Mouse (Mus musculus) embryo, embryonic 11 days (tissue): Measurements from ENCODE around the gene Akap9.
"Not testable (repeated sequence)": the region's sequence is repeated elsewhere in the genome, so short reads cannot be mapped to it uniquely, and the experiment has no call there.

Experiments used
- DNase-seq: peaks from one replicate; pipeline ENCODE4 v3.0.0-alpha.2; 2015

Akap9 gene

DNA sequence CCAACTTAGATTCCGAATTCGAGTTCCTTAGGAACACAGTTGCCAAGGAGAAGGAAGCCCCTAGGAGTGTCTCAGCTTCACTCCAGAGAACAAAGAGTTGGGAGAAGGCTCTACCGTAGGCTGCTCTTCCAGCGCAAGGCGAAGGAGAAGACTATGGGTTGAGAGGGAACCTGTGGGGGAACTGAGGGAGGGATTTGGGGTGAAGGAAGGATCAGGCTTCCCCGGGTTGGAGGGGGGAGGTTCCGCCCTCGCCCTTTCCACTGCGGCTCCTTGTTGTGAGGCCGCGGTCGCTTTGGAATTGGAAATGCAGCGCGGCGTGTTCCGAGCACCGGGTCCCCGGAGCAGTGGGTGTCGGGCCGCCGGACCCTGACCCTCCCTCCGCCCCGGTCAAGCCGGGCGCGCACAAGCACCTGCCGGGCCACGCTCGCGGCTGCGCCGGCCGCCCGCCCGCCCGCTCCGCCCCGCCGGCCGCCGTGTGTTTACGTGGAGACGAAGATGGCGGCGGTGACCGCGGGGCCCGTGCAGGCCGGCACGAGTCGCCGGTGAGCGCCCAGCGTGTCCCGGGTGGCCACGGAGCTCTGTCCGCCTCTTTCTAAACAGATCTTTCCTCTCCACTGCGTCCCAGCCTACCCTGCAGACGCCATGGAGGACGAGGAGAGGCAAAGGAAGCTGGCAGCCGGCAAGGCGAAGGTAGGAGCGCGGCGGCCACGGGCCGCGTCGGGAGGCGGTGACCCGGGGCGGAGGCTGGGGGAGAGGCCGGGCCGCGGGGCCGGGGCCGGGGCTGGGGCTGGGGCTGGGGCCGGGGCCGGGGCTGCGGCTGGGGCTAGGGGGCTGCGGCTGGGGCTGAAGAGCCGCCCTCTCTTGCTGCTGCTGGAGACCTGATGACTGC lies at the start of gene Akap9:
Gene Akap9 (plus strand): TSS at position 254 of the 889 bp plus-strand sequence.
- DNase-seq, result peak; percentile 81

DNA sequence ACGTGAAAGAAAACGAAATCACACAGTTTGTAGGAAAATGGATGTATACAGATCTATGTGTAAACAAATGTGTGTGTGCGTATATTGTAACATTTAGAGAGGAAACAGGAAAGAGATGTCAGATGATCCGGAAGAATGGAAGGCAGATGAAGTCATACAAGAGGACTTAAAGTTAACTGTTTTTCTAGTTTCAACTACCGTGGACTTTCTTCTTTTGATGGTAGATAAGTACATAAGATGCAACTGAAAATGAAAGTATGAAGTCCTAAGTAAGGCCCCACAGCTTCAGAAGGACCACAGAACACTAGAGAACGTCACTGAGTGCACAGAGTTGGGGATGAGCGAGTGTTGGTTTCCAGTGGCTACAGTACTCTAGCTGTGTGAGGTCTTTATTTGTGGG lies 41.0 kb upstream of the Akap9 start:
- not testable (repeated sequence) for DNase-seq

DNA sequence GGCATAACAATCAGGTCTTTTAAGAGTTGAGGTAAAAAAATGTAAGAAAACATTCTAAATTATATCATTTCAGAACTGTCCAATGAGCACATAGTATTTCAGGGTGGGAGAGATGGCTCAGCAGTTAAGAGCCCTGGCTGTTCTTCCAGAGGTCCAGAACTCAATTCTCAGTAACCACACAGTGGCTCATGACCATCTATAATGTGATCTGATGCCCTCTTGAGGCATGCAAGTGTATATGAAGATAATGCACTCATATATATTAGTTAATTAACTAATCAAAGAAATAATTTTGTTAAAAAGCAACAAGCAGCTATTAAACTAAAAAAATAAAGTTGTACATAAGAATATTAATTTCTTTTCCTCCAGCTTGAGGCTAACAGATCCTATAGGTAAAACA lies 38.7 kb upstream of the Akap9 start:
- no peak for DNase-seq

DNA sequence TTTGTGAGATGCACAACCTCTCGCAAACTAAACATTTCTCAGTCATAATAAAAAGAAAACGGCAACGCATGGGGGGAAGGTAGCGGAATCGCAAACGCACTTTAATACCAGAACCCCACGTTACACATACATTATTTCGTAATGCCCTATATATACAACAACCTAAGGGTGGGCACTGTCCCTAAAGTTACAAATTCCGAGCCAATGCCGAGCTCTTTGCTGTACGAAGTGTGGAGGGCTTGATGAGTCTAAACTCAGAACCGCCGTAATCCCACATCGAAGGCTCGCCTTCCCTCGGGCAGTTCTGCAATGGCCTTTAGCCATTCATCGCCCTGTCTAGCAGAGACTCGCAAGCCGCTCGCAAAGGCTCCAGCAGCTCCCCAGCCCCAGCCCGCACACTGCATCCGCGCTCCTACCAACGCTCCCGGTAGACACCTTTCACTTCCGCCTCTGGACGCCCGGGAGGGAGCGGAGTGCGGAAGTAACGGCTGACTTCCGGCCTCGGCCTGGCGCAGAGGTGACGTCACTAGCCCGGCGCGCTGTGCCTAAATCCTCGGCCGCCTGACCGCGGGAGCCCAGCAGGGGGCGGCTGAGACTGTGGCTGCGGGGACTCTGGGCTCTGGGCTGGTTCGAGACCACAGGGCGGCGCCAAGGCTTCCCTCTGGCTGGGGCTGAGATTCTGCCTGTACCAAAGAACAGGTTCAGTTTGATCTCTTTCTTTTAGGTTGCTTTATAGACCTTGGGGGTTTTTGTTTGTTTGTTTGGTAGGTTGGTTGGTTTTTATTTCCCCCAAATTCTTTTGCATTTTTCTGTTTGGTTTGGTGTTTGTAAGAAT lies 34.2 kb upstream of the Akap9 start, which contains the start of gene Mterf1a:
Gene Mterf1a (minus strand): TSS at position 475 of the 835 bp plus-strand sequence.
- DNase-seq, result peak; percentile 7

DNA sequence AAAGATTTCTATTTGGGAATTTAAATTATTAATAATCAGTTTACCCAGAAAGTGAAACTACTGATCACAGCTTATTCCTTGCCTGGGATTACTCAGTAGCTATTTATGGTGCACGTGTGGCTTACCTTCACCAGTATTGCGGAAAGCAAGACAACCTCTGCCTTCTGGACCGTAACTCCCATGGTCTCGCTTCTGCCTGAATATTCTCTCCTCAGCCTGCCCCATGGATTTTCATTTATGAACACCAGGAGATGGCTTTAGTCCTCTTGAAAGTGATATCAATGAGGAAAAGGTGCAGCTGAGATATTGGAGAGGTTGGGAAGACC lies 33.6 kb upstream of the Akap9 start:
- not testable (repeated sequence) for DNase-seq

DNA sequence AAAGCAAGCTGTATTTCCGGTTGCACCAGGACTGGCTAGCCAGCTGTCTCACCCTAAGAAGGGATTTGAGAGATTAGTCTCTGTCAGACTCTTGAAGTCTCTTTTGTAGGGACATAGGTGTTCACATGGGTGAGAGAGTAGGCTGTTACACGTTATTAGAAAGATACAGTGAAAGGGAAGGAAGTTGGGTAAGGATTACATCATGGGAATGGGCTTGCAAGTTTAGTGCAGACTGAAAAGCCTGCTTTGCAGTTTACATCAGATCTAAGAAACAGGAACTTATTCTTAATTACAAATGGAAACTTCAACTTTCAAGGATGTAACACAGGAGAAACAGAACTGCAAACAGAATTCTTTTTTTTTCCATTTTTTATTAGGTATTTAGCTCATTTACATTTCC lies 22.4 kb upstream of the Akap9 start:
- no peak for DNase-seq

DNA sequence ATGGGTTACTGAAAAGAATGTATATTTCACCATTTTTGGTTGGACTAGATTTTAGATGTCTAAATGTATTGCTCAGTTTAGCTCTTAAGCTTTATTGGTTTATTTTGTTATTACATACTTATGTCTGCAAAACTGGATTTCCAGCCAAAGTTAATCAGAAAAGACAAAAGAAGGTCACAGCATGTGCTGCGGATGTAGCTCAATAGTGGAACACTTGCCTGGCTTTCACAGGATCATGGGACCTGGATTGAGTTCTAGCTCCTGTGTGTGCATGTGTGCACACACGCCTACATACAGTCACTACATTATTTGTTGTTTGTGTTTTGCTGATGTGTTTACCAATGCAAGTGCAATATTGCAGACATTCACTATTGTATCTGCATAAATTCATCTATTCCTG lies 5.5 kb upstream of the Akap9 start:
- DNase-seq, result no peak

DNA sequence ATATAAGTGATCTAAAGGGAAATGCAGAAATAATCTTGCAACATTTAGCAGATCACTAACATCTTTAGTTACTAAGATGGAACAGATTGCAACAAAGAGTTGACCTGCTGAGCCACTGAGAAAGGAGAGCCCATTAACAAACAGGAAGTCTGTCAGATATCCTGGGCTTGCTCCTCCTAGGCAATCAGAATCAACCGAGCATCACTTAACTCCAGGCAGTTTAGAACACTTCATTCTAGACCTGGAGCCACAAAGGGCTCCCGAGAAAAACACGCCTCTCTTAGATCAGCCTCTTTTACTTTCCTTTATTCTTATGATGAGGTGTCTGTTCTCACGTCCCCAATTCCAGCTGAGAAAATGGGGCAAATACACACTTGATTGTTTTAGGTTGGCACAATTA lies 1.2 kb upstream of the Akap9 start:
- peak; percentile 16 for DNase-seq

DNA sequence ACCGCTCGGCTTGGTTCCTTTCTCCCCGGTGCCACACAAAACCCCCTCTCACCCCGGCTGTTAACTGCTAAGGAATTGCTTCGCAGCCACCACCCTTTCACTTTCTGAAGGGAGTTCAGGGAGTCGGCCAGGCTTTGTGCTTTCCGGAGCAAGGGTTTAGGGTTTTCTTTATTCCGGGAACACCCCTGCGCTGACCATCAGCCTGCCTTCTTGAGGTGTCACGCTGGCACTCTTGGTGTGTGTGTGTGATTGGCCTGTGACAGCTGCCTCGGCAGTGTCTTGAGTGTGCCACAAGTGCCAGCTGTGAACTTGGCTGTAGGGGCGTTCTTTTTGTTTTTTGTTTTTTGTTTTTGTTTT lies 814 bp downstream of the Akap9 start:
- DNase-seq, result peak; percentile 68

DNA sequence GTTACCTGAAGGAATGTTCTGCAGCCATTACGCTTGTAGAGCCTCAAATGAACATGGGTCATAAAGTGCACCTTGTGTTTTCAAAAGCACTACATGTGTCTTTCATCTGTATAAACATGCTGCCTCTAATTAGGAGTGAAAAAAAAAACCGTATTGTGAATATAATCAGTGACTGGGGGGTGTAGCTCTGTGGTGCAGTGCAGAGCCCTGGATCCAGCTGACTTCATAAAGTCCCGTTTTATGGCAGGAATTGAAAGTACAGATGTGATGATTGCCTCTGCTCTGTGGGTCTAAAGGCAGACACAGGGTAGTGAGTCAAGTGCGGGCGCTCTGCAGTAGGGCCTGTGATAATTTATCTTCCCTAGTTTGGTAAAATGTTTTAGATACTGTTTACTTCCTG lies 2.9 kb downstream of the Akap9 start:
- no peak for DNase-seq

DNA sequence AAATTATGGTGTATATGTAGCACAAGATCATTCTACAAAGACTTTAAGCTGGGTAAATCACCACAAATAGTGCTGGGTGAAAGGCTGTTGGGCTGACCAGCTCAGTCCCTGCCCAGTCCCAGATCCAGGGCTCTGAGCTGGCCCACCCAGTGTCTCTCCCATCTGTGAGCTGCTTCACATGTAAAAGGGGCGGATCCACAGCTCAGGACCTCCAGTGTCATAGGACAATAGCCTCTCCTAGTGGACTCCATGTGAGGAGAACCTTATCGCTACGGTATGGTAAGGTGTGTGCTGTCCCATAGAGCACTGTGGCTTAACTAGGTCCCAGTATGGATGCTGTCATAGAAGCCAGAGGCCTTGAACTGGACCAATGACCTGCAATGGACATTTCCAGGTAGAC lies 3.8 kb downstream of the Akap9 start:
- no peak for DNase-seq

DNA sequence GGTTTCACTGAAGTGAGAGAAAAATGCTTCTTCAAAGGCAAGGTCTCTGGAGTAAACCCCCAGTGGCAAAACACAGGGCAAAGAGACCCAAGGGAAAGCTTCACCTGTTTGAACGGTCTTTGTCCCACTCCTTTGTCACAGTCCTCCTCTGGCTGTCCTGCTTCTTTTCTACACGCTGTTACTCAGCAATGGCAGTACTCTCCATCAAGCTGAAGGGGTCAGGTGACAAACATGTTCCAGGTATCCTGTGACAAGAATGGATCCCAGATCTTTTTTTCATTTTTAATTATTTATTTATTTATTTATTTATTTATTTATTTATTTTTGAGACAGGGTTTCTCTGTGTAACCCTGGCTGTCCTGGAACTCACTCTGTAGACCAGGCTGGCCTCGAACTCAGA lies 5.7 kb downstream of the Akap9 start:
- no peak for DNase-seq

DNA sequence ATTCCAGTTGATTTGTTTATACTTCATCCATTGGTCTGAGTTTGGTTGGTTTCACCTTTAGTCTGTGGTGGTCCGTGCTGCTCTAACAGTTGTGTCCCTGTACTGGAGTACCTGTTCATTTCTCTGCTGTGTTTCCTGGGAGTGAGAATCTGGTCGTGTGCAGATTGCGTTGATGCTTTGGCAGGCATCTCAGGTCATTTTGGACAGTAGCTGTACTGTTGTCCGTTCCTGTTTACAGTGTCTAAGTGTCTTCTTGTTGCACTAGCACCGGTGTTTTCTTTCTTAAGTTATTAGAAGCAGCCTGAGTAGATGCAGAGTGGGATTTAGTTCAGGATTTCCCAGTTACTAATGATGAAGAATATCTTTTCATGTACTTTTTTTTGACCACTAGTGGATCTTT lies 7.4 kb downstream of the Akap9 start:
- no peak for DNase-seq

DNA sequence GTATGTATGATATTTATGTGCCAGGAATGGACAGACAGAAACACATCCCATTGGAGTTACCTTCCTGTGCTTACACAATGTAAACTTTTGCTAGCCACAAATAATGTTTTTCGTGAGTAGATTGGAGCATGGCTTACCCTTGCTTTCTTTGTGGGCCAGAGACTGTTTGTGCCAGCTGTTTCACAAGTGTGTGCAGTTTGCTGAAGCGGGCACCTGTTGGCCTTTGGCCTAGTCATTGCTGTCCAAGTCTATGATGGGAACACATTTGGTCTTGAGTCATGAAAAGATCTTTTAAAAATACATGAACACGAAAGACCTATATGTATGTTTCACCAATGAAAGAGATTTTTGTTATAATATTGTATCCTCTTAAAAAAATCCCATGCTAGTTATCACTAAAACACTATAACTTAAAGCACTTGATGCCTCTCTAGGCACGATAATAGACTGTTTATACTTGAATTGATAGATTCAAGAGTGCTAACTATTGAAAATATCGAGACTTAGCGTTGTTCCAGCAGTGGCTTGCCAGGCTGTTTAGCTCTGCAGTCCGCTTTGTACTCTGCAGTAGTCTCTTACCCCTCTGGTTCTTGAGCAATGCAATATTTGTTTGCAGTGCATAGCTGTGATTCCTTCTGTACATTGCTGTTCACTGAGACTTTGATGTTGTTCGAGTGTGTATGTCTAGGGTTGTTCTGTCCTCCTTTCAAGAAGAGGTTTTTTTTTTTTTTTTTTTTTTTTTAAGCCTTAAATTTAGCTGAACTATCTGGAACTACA lies 8.1 kb downstream of the Akap9 start:
- no peak for DNase-seq

DNA sequence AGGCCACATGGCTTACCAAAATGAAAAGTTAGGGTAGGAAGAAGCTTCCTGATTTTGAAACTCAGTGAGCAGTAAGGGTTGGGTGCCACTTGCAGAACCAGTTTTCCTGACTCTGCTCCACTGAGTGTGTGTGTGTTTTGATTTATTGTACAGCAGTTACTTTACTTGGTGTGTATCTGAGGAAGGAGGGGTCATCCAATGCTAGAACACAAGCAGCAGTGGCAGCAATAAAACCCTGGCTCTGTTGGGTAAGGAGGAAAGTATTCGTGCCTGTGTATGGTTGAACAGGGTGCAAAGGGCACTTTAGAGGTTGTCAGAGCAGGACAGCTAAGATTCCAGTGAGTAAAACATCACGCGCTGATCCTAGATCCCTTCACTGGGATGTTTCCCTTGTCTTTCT lies 11.1 kb downstream of the Akap9 start:
- DNase-seq, result no peak

DNA sequence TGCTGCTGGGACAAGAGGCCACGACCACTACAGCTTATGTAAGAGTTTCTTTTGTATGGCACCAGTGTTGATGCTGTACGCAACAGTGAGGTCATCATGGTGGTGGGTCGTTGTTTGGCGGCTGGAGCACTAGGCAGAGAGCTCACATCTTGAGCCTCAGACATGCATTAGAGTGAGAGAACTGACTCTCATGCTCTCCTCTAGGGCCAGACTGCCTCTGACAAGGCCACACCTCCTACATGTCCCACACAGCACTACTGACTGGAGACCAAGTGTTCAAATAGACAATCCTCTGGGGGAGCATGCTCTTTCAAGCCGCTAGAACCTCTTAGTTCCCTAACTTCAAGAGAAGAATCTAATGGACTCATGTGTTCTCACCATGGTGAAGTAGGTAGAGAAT lies 11.5 kb downstream of the Akap9 start:
- DNase-seq, result no peak

DNA sequence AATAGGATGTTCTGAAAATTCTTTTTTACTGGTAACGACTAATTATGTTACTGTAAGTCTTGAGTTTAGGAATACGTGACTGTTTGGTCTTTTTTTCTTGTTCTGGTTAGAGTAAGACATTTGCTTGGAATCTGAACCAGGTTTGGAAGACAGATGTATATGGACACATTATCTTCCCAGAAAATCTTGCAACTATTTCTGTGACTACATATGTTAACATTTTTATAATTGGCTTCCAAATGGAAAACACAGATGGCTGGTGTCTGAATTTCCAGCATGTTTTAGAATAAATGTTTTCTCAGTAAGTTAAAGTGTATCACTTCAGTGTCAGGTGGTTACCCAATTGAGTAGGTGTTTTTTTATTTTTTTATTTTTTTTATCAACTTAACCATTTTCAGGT lies 13.4 kb downstream of the Akap9 start:
- no peak for DNase-seq

DNA sequence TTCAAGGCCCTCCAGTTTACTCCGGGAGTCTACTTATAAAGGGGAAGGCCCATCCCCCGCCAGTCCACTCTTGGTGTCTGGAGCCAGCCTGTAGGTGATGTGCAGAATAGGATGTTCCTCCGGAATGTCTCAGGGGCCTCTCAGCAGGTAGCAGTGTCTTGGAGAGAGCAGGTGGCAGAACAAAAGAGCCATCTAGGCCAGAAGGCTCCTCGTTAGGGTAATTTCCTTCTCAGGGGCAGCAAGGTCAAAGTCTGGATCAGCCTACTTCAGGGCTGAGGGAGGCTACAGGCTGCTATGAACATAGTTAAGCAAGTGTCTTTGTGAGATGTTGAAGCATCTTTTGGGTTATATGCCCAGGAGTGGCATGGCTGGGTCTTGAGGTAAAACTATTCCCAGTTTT lies 15.3 kb downstream of the Akap9 start:
- DNase-seq, result not testable (repeated sequence)

DNA sequence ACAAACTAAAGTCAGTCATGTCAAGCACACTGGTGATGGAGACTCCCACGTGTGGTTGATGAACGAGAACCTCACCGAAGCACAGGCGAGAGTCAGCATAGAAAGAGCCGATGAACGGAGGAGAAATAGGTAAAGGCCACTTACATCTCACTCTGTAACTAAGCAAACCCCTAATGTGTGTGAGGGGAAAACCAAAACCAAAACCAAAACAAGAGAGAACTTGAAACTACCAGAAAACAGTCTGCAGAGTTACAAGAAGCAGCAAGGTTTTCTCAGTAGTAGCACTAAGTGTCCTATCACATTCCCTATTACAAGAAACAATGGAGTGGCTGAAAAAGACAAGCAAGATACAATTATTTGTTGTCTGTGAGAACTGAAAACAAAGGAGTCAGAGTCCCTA lies 24.6 kb downstream of the Akap9 start:
- no peak for DNase-seq

DNA sequence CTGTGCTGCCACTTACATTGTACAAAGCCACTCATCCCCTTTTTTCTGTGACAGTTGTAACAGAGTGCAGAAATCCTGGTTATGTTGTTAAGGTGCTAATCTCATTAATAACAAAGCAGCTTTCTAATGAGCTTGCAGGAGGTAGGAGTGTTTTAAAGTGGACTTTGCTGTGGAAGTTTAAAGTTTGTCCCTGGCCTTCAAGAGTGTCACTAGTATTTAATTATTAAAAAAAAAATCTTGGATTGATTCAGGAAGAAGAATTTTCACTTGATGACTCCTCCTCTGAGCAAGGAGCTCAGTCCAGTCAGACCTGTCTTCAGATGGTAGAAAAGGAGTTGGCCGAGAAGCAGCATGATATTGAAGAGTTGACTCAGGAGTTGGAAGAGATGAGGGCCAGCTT lies 26.7 kb downstream of the Akap9 start:
- DNase-seq, result no peak

DNA sequence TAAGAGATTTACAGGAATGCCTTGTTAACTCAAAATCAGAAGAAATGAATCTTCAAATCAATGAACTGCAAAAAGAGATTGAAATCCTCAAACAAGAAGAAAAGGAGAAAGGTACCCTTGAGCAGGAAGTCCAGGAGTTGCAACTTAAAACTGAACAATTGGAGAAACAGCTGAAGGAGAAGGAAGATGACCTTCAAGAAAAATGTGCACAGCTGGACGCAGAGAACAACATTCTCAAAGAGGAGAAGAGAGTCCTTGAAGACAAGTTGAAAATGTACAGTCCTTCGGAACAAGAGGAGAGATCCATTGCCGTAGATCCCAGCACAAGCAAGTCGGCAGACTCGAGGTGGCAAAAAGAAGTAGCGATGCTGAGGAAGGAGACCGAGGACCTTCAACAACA lies 33.4 kb downstream of the Akap9 start:
- DNase-seq, result no peak

DNA sequence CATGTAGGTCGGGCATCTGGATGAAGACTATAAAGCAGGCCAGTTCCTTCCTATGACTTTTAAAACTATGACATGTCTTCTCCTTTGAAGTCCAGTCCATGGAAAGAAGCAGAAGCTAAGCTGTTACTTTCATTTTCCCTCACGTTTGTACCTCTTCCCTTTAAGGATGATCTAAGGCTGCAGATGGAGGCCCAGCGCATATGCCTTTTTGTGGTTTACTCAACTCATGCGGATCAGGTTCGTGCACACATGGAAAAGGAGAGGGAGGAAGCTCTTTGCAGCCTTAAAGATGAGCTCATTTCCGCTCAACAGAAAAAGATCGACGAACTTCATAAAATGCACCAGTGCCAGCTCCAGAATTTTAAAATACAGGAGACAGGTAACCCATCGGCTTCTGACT lies 40.6 kb downstream of the Akap9 start:
- no peak for DNase-seq

DNA sequence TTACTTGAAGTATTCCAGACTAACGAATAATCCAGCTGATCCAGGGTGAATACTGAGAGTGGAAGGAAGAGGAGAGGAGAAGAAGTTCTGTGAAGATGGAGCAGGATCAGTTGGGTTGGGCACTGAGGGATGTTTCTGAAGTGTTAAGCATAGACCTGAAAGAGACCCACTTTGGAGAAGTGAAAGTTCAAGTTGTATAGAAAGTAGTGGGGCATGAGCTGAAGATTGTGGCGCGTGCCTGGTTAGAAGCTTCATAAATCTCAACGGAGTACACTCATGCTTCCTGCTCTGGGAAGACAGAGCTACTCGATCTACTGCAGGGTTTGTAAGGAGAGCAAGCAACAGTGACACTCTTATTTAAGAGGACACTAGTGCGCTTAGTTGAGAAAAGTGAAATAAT lies 41.3 kb downstream of the Akap9 start:
- no peak for DNase-seq

DNA sequence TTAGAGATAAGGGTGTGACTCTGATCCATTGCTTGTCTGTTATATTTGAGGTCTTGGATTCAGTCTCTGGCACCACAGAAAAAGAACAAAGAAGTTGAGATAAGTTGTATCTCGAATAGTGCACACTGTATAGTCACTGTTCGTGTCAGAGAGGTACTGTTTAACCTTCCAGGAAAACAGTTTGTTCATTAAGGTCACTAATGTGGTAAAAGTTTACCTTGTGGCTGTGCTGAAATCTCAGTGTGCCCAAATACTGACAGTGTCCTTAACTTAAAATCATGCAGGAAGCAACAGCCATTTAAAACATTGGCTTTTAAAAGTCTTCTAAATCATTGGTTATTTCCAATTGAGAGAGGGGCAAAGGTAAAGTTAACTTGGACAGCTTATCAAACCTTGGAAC lies 43.1 kb downstream of the Akap9 start:
- DNase-seq, result no peak
